Mouse (Mus musculus) stomach, adult 2 months (tissue): ENCODE results near the gene Hyal2. TPM values are rescaled to one million over a fixed set of nuclear protein-coding genes. Genes with fewer than 3 reads are reported as not detected.

Experiments used
- polyA plus RNA-seq: library from polyadenylated mRNA; depleted of rRNA; stranded (reverse); fragments of >200 nt; gene quantifications from 2 replicates; pipeline ENCODE4 v1.2.3, GENCODE M21; 2012; rRNA removed

Hyal2 gene
- 32.6 and 36.0 TPM in 2 replicates for polyA plus RNA-seq

DNA sequence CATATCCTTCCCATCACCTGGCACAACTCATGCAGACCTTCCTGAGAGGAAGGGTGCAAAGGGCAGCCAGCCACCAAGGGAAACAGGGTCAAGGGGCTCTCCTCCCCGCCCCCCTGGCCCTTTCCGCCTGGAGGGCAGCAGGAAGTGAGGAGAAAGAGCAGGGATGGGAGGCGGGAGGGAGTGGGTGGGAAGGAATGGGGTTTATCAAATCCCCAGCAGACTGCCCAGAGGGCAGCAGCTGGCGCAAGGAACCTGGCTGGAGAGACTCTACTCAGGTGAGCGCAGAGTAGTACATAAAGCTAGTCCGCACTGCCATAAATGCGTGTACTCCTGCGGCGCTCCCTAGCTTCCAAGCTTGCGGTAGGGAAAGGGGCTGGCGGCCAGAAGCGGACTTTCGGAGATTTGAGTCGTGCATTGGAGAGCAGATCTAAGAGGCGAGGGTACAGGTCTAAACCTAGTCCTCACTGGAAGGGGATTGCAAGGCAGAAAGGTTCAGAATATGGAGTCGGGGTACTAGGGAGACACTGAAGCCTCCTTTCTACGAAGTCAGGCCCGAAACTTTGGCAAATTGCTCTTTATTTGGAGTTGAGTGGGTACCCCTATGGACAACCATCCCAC is at the start of gene Hyal2:
Gene Hyal2, plus strand, starts transcription at position 244 of the 618 bp plus-strand sequence.

GRCm38 (mm10) chr9:107533791-107534407 is 33.8 kb upstream of the Hyal2 start, which contains the start of gene Tmem115:
TSS of gene Tmem115 (plus strand) at chr9:107533945.

GRCm38 (mm10) chr9:107541474-107542351 is 26.0 kb upstream of the Hyal2 start, which contains the start of the genes Cyb561d2 and Nprl2:
TSS of gene Cyb561d2 (minus strand) at chr9:107542193.
TSS of gene Nprl2 (plus strand) at chr9:107542226.

DNA sequence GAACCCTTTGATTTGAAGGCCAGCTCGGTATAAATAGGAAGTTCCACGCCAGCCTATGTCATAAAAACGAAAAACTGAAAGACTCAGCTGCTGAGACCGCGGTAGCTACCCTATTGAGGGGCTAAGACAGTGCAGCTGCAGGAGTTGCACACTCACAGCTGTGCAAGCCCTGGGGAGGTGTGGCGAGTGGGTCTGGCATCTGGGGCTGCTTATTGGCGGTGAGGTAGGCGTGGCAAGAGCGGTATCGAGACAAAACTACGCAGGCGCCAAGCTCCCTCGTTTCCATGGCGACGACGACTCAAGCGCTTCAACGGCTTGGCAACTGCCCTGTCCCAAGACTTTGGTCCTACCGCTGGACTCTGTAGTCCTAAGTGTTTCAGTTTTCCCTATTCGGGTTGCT is 20.7 kb upstream of the Hyal2 start, which contains the start of gene Zmynd10:
Gene Zmynd10, plus strand, starts transcription at position 273 of the 400 bp plus-strand sequence.

GRCm38 (mm10) chr9:107551117-107551889 is 16.4 kb upstream of the Hyal2 start, which contains the start of gene Rassf1:
TSS of gene Rassf1 (plus strand) at chr9:107551555.

DNA sequence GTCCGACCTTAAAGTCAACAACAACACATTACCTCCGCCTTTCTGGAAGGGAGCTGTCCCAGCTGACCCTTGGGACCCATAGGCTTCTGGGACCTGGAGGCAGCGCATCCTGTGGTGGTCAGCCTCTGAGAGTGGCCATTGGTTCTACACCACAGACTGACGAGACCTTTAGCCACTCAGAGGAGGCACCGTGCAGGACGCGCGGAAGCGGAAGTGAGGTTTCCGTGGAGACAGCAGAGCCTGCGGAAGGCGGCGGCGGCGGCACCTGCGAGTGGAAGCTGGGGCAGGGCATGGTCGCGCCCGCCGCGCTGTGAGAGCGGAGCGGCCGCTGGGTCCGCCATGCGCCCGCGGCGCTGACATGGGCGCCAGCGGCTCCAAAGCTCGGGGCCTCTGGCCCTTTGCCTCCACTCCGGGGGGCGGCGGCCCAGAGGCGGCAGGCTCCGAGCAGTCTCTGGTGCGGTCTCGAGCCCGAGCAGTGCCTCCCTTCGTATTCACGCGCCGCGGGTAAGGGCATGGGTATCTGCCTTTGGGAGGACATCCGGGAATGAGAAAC is 4.6 kb upstream of the Hyal2 start, which contains the start of gene Tusc2:
Gene Tusc2, plus strand, starts transcription at position 227 of the 553 bp plus-strand sequence.

DNA sequence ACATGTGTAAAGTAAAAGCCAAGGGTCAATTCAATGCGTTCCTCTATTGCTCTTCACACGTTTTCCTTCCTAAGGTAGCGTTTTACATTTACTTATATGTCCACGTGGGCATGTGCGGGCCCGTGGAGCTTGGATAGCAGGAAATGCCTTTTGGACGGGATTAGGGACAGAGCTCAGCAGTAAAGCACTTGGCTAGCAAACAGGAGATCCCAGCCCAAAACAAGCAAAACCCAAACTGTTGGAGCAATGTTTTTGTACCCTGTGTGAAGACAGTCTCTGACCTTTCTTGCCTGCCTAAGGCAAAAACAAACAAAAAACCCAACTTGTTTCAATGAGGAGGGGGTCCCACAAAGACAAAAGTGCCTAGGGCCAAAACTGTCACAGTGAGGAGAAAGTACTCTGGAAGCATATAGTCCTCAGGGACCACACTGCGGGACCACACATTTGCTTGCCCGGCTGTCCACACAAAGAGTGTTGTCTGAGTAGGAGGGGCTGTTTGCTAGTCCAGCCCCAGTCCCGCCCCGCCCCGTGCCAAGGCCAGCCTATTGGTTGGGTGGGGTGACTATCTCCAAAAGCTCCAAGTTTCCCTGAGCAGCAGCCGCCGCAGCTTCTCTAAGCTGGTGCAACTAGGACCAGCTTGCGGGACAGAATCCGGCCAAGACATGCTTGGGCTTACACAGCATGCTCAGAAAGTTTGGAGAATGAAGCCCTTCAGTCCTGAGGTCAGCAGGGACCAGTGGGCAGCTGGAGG is 8.8 kb downstream of the Hyal2 start, which contains the start of gene Hyal1:
Gene Hyal1, plus strand, starts transcription at position 571 of the 751 bp plus-strand sequence.

DNA sequence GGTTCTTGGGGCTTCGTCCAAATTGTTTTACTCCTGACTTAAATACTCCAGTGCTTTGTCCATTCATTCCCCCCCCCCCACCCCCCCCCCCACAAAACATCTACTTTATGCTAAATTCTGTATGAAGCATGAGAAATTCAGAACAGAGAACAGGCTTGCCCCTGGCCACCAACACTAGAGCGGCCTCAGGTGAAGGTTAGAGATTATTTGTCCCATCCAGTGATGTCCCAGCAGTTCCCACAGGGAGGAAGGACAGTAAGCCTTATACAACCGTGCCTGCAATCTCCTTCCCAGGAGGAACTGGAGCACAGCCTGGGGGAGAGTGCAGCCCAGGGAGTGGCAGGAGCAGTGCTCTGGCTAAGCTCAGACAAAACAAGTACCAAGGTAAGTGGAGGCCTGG is 10.8 kb downstream of the Hyal2 start, which contains the start of gene Naa80:
Gene Naa80, plus strand, starts transcription at position 301 of the 400 bp plus-strand sequence.

DNA sequence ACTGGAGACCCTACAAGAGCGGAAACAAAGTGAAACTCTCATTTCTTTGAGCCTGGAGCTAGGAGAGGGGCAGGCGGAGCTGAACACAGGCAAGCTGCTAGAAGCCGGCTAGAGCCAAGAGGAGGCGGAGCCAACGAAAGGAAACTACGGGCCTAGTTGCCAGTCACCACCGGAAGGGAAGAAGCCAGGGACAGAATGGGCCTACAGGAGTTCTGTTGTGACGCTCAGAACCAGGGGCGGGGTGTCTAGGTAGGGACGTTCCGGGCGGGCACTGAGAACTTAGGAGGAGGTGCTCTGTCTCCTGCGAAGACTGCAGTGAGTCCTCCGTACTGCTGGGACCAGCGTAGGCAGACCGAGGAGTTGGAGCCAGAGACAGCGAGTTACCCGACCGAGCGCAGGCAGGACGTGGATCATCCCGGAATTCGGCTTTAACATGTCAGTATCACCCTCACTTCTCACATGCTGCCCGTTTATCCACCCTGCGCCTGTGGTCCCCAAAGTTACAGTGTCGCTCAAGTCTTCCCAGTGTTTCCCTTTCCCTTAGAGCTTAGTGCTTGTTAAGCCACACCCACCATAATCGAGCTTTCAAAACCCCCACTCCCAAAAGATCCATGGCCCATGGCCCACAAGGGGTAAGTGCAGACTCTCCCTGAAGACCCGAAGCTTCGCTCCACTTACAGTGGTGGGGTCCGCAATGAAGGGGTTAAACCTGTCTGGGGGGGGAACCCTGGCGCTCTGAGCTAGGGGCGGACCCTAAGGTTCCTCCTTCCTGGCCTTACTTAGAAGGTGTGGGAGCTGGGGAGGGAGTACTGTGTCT is 13.0 kb downstream of the Hyal2 start, which contains the start of gene Hyal3:
Gene Hyal3, plus strand, starts transcription at position 318 of the 817 bp plus-strand sequence.

DNA sequence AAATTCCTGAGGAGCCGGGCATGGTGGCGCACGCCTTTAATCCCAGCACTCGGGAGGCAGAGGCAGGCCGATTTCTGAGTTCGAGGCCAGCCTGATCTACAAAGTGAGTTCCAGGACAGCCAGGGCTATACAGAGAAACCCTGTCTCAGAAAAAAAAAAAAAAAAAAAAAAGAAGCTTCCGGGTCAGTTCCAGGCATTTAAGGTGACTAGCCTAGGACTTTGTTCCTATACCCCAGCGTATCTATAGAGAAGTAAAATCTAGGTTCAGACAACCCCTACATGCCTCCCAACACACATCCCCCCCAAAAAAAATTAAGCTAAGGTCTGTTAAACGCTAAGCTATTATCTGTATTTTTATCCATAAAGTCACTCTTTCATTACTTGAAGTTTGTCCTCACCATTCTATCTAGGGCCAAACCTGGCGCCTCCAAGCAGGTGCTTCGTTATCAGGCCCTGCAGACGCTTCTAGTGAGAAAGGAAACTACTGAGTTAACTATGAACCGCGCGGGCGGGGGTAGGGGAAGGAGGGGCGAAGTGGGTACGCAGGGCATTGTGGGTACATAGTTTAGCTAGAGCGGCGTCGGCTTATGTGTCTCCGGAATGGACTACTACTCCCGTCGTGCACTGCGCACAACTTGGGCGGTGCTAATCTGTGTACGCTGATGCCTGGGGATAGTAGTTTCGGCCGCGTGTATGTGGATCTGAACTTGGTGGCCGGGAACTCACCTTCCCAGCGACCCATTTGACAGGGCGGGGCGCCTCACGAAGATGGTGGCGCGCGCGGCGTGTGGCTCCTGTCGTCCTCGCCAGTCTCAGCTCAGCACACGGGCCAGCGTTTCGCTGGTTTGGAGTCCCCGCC is 19.5 kb downstream of the Hyal2 start, which contains the start of gene Ifrd2:
Gene Ifrd2, plus strand, starts transcription at position 669 of the 859 bp plus-strand sequence.

DNA sequence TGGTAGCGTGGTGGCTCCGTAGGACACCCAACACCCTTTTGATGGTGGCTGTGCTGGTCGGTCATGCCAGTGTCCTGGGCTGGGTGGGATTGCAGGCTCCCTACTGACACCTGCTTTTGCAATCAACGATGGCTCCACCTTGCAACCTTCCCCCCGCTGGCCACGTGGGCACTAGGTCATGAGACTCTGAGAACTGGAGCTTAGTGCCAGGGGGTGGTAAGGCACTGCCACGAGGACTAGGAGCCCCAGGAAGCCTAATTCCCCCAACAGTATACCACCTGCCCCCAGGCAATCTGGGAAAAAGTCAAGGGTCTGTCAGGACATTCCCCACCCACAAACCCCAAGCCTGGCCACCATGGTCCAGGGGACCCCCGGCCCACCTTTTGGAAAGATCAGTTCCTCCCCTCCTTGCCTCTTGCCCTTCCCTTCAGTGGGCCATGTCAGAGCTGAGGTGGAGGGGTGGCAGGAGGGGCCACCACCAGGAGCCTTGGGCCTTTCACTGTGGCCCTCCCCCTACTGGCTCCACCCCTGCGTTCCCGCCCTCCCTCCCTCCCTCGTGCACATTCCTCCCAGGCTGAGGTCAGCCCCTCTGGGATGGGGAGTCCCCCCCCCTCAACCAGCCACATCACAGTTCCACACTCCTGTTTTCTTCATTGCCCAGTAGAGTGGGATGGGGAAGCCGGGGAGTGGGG is 41.1 kb downstream of the Hyal2 start, which contains the start of gene Sema3b:
Gene Sema3b, minus strand, starts transcription at position 489 of the 692 bp plus-strand sequence.

Other genes with a start within 250 kb of the Hyal2 start
- gene Hemk1, start 229.6 kb upstream of the Hyal2 start, polyA plus RNA-seq: 12.3 and 12.5 TPM in 2 replicates
- gene 6430571L13Rik, start 227.3 kb upstream of the Hyal2 start, polyA plus RNA-seq: 0.38 and 0.41 TPM in 2 replicates
- gene Cacna2d2, start 168.3 kb upstream of the Hyal2 start, polyA plus RNA-seq: 3.3 and 4.3 TPM in 2 replicates
- gene Tmem115, start 34.0 kb upstream of the Hyal2 start, polyA plus RNA-seq: 32.7 and 37.1 TPM in 2 replicates
- 25.6 and 37.6 TPM in 2 replicates for gene Cyb561d2, start 25.8 kb upstream of the Hyal2 start, polyA plus RNA-seq
- gene Nprl2, start 25.7 kb upstream of the Hyal2 start, polyA plus RNA-seq: 14.9 and 16.0 TPM in 2 replicates
- 1.4 and 1.6 TPM in 2 replicates for gene Zmynd10, start 20.6 kb upstream of the Hyal2 start, polyA plus RNA-seq
- 6.2 and 7.0 TPM in 2 replicates for gene Rassf1, start 16.4 kb upstream of the Hyal2 start, polyA plus RNA-seq
- 33.1 and 49.5 TPM in 2 replicates for gene Tusc2, start 4.7 kb upstream of the Hyal2 start, polyA plus RNA-seq
- 3.7 and 3.8 TPM in 2 replicates for gene Hyal1, start 9.0 kb downstream of the Hyal2 start, polyA plus RNA-seq
- gene Naa80, start 10.9 kb downstream of the Hyal2 start, polyA plus RNA-seq: 47.1 and 49.7 TPM in 2 replicates
- 0.41 and 0.94 TPM in 2 replicates for gene Hyal3, start 12.9 kb downstream of the Hyal2 start, polyA plus RNA-seq
- gene Ifrd2, start 19.7 kb downstream of the Hyal2 start, polyA plus RNA-seq: 36.5 and 38.2 TPM in 2 replicates
- 22.4 and 24.1 TPM in 2 replicates for gene Sema3b, start 41.3 kb downstream of the Hyal2 start, polyA plus RNA-seq
- 139 and 164 TPM in 2 replicates for gene Gnai2, start 67.4 kb downstream of the Hyal2 start, polyA plus RNA-seq
- 7.5 and 9.4 TPM in 2 replicates for gene Slc38a3, start 101.6 kb downstream of the Hyal2 start, polyA plus RNA-seq
- 0.08 and 0.12 TPM in 2 replicates for gene Gnat1, start 111.8 kb downstream of the Hyal2 start, polyA plus RNA-seq
- 78.9 and 92.8 TPM in 2 replicates for gene Sema3f, start 142.5 kb downstream of the Hyal2 start, polyA plus RNA-seq
- 18.1 and 30.1 TPM in 2 replicates for gene Rbm5, start 203.1 kb downstream of the Hyal2 start, polyA plus RNA-seq